Mouse (Mus musculus) bone marrow, adult 2 months (tissue): ENCODE data around the gene 1700001P01Rik. TPM values are rescaled to one million over a fixed set of nuclear protein-coding genes. Genes with fewer than 3 reads are reported as not detected.
"Not testable (repeated sequence)": the region's sequence is repeated elsewhere in the genome, so short reads cannot be mapped to it uniquely, and the experiment has no call there.

Experiments
- H3K27ac ChIP-seq: fragments of 200-500 bp; 2 replicates; pipeline ENCODE4 v1.5.1; 2012; ENCODE audit warnings: low read depth, mild to moderate bottlenecking, control low read depth, inconsistent platforms, low read length; ENCODE audit not compliant: control insufficient read depth, poor library complexity, insufficient read depth
- H3K4me1 ChIP-seq: fragments of 200-500 bp; 2 replicates; pipeline ENCODE4 v1.6.1; 2011; ENCODE audit warnings: low read length; ENCODE audit not compliant: control insufficient read depth, insufficient read depth
- H3K4me3 ChIP-seq: fragments of 200-500 bp; replicated peaks from 2 replicates; pipeline ENCODE3; 2011; ENCODE audit warnings: mild to moderate bottlenecking, low read depth, low read length, control low read depth; ENCODE audit not compliant: control insufficient read depth
- CTCF ChIP-seq: fragments of 200-500 bp; IDR thresholded peaks from 2 replicates; pipeline ENCODE4 v1.5.1; 2011; ENCODE audit warnings: low read length, control low read depth; ENCODE audit not compliant: control insufficient read depth, insufficient read depth
- POLR2A ChIP-seq: fragments of 200-500 bp; IDR thresholded peaks from 2 replicates; pipeline ENCODE4 v1.6.1; 2011; ENCODE audit warnings: low read depth, mild to moderate bottlenecking, control low read depth, low read length, borderline replicate concordance; ENCODE audit not compliant: control insufficient read depth
- WGBS: fragments of 180-500 bp; shearing (Covaris S2); methylation state at CpG from one replicate; pipeline ENCODE4 v1.1.7; 2018; 5-methylcytosine and 5-hydroxymethylcytosine counted together
- polyA plus RNA-seq: library from polyadenylated mRNA; stranded (reverse); fragments of >200 nt; gene quantifications from 2 replicates; pipeline ENCODE4 v1.2.4, GENCODE M21; 2011; ENCODE audit warnings: low replicate concordance; ENCODE audit not compliant: missing spikeins, insufficient read depth, insufficient read length

The 1700001P01Rik gene
- polyA plus RNA-seq, 1 experiment: not detected

GRCm38 (mm10) chr11:97742157-97742556, 33.6 kb downstream of the 1700001P01Rik start:
- WGBS: 73% methylated on average over 5 of the region's 5 CpGs
- peaks cover 4% of the 10 kb centered on the region for H3K4me1 ChIP-seq
- TF ChIP-seq POLR2A (no peak), CTCF (no peak)
- H3K4me3 ChIP-seq: no peak overlapping the region
- H3K27ac ChIP-seq: no peak overlapping the region

GRCm38 (mm10) chr11:97740190-97740589, 35.5 kb downstream of the 1700001P01Rik start:
- TF ChIP-seq POLR2A: no peak
- no peak for TF ChIP-seq CTCF
- no peak overlapping the region for H3K4me3 ChIP-seq
- 27% methylated on average over 7 of the region's 7 CpGs for WGBS

GRCm38 (mm10) chr11:97739155-97739554, 36.6 kb downstream of the 1700001P01Rik start:
- 89% methylated on average over 3 of the region's 3 CpGs for WGBS
- no peak overlapping the region for H3K27ac ChIP-seq
- peaks cover 4% of the 10 kb centered on the region for H3K4me1 ChIP-seq
- no peak overlapping the region for H3K4me3 ChIP-seq
- TF ChIP-seq POLR2A (no peak), CTCF (no peak)

More at GRCm38 (mm10) chr11:97740190-97740589, 35.5 kb downstream of the 1700001P01Rik start:
- Histone ChIP-seq H3K27ac (no peak overlapping the region), H3K4me1 (peaks cover 4% of the 10 kb centered on the region)

GRCm38 (mm10) chr11:97738703-97739102, 37.0 kb downstream of the 1700001P01Rik start:
- 63% methylated on average over 6 of the region's 6 CpGs for WGBS
- Histone ChIP-seq H3K27ac (no peak overlapping the region), H3K4me1 (peaks cover 4% of the 10 kb centered on the region), H3K4me3 (no peak overlapping the region)
- TF ChIP-seq POLR2A: no peak
- TF ChIP-seq CTCF: peak; percentile 44; the same call in 1 of the 2 replicates

- H3K4me3 ChIP-seq: no peak overlapping the region
- no peak for TF ChIP-seq POLR2A
- no peak for TF ChIP-seq CTCF
- 86% methylated on average over 4 of the region's 4 CpGs for WGBS
- H3K27ac ChIP-seq: no peak overlapping the region
- H3K4me1 ChIP-seq: peaks cover 4% of the 10 kb centered on the region
Measured at GRCm38 (mm10) chr11:97737600-97737999, 38.1 kb downstream of the 1700001P01Rik start.

GRCm38 (mm10) chr11:97736645-97737044, 39.1 kb downstream of the 1700001P01Rik start:
- peaks cover 2% of the 10 kb centered on the region for H3K4me1 ChIP-seq
- TF ChIP-seq CTCF (no peak), POLR2A (no peak)

GRCm38 (mm10) chr11:97734810-97735209, 40.9 kb downstream of the 1700001P01Rik start:
- not testable (repeated sequence) for H3K27ac ChIP-seq, H3K4me1 ChIP-seq

More at GRCm38 (mm10) chr11:97736645-97737044, 39.1 kb downstream of the 1700001P01Rik start:
- 84% methylated on average over 5 of the region's 5 CpGs for WGBS
- Histone ChIP-seq H3K4me3 (no peak overlapping the region), H3K27ac (no peak overlapping the region)

GRCm38 (mm10) chr11:97733689-97734088, 42.0 kb downstream of the 1700001P01Rik start:
- H3K27ac ChIP-seq: no peak overlapping the region
- WGBS: 55% methylated on average over 10 of the region's 10 CpGs
- TF ChIP-seq CTCF (no peak), POLR2A (no peak)

More at GRCm38 (mm10) chr11:97734810-97735209, 40.9 kb downstream of the 1700001P01Rik start:
- WGBS: 66% methylated on average over 5 of the region's 5 CpGs
- not testable (repeated sequence) for H3K4me3 ChIP-seq

GRCm38 (mm10) chr11:97728730-97729129, 47.0 kb downstream of the 1700001P01Rik start:
- H3K4me1 ChIP-seq: peaks cover 15% of the 10 kb centered on the region
- TF ChIP-seq CTCF (no peak), POLR2A (no peak)
- H3K27ac ChIP-seq: peak overlapping the region; percentile 91
- H3K4me3 ChIP-seq: peak overlapping the region; percentile 16
- WGBS: 30% methylated on average over 7 of the region's 7 CpGs

More at GRCm38 (mm10) chr11:97733689-97734088, 42.0 kb downstream of the 1700001P01Rik start:
- Histone ChIP-seq H3K4me3 (no peak overlapping the region), H3K4me1 (peaks cover 3% of the 10 kb centered on the region)
